Mouse (Mus musculus) embryonic facial prominence, embryonic 15.5 days (tissue): ENCODE measurements around the gene Dnajc6. TPM values are rescaled to one million over a fixed set of nuclear protein-coding genes. Genes with fewer than 3 reads are reported as not detected.

Experiments
- ATAC-seq: fragments of 200-750 bp; cut with Nextera tagmentation; 2 replicates; pipeline ENCODE4 v1.8.0; 2017; ENCODE audit warnings: low read depth, moderate TSS enrichment; ENCODE audit not compliant: insufficient number of reproducible peaks, low FRiP score, low TSS enrichment
- H3K27ac ChIP-seq: fragments of 300-500 bp; sonication (generic); replicated peaks from 2 replicates; pipeline ENCODE4 v1.5.1; 2015; ENCODE audit warnings: mild to moderate bottlenecking, inconsistent platforms
- H3K27me3 ChIP-seq: fragments of 300-500 bp; sonication (generic); 2 replicates; pipeline ENCODE4 v1.6.1; 2015; ENCODE audit warnings: inconsistent platforms
- H3K36me3 ChIP-seq: fragments of 300-500 bp; sonication (generic); 2 replicates; pipeline ENCODE4 v1.6.1; 2015; ENCODE audit warnings: mild to moderate bottlenecking, inconsistent platforms
- H3K4me1 ChIP-seq: fragments of 300-500 bp; sonication (generic); 2 replicates; pipeline ENCODE4 v1.6.1; 2015; ENCODE audit warnings: inconsistent platforms
- H3K4me2 ChIP-seq: fragments of 300-500 bp; sonication (generic); replicated peaks from 2 replicates; pipeline ENCODE4 v1.6.1; 2015; ENCODE audit warnings: mild to moderate bottlenecking, inconsistent platforms
- H3K4me3 ChIP-seq: fragments of 300-500 bp; sonication (generic); replicated peaks from 2 replicates; pipeline ENCODE4 v1.5.1; 2015; ENCODE audit warnings: mild to moderate bottlenecking, inconsistent platforms
- H3K9ac ChIP-seq: fragments of 300-500 bp; sonication (generic); 2 replicates; pipeline ENCODE4 v1.6.1; 2015; ENCODE audit warnings: inconsistent platforms
- H3K9me3 ChIP-seq: fragments of 300-500 bp; sonication (generic); replicated peaks from 2 replicates; pipeline ENCODE4 v1.6.1; 2016; ENCODE audit warnings: inconsistent platforms
- WGBS: fragments of 180-500 bp; shearing (Covaris S2); methylation state at CpG from one replicate; pipeline ENCODE4 v1.1.7; 2015; 5-methylcytosine and 5-hydroxymethylcytosine counted together
- polyA plus RNA-seq: library from polyadenylated mRNA; unstranded; fragments of >200 nt; fragmentation: Nextera tagmentation; extraction: Ambion mirVana; gene quantifications from 2 replicates; pipeline ENCODE4 v1.2.1, GENCODE M21; 2015

Dnajc6 gene
- polyA plus RNA-seq, 1 experiment from 2014 or later = 3.2 TPM

GRCm38 (mm10) chr4:101466264-101466663 lies 30.2 kb upstream of the Dnajc6 start:
- Histone ChIP-seq H3K27ac (no peak overlapping the region), H3K27me3 (no peaks in the 10 kb centered on the region), H3K4me3 (no peak overlapping the region), H3K9ac (no peak overlapping the region), H3K4me1 (no peaks in the 10 kb centered on the region), H3K4me2 (no peak overlapping the region), H3K9me3 (no peaks in the 10 kb centered on the region), H3K36me3 (no peaks in the 10 kb centered on the region)
- WGBS = 63% methylated on average over 3 of the region's 3 CpGs
- no peak for ATAC-seq

- no peak for ATAC-seq
- Histone ChIP-seq H3K4me1 (no peaks in the 10 kb centered on the region), H3K27ac (no peak overlapping the region), H3K4me2 (no peak overlapping the region), H3K4me3 (no peak overlapping the region), H3K36me3 (no peaks in the 10 kb centered on the region), H3K27me3 (no peaks in the 10 kb centered on the region), H3K9ac (no peak overlapping the region), H3K9me3 (no peaks in the 10 kb centered on the region)
- WGBS = 78% methylated on average over 5 of the region's 5 CpGs
These were observed 27.2 kb upstream of the Dnajc6 start for GRCm38 (mm10) chr4:101469242-101469641.

- no peaks in the 10 kb centered on the region for H3K36me3 ChIP-seq
- H3K27me3 ChIP-seq = no peaks in the 10 kb centered on the region
- H3K27ac ChIP-seq = no peak overlapping the region
- no peak overlapping the region for H3K4me3 ChIP-seq
- 50% methylated on average over 5 of the region's 5 CpGs for WGBS
- no peak for ATAC-seq
- H3K4me2 ChIP-seq = no peak overlapping the region
- no peaks in the 10 kb centered on the region for H3K9me3 ChIP-seq
- no peaks in the 10 kb centered on the region for H3K4me1 ChIP-seq
- no peak overlapping the region for H3K9ac ChIP-seq
These were observed 25.9 kb upstream of the Dnajc6 start for GRCm38 (mm10) chr4:101470543-101470942.

GRCm38 (mm10) chr4:101472767-101473166 lies 23.7 kb upstream of the Dnajc6 start:
- H3K4me2 ChIP-seq = no peak overlapping the region
- H3K9ac ChIP-seq = no peak overlapping the region
- no peaks in the 10 kb centered on the region for H3K27me3 ChIP-seq
- no peak for ATAC-seq
- no peaks in the 10 kb centered on the region for H3K9me3 ChIP-seq
- 82% methylated on average over 3 of the region's 3 CpGs for WGBS
- H3K4me3 ChIP-seq = no peak overlapping the region
- H3K36me3 ChIP-seq = no peaks in the 10 kb centered on the region
- no peaks in the 10 kb centered on the region for H3K4me1 ChIP-seq
- no peak overlapping the region for H3K27ac ChIP-seq

- Histone ChIP-seq H3K27me3 (no peaks in the 10 kb centered on the region), H3K4me2 (no peak overlapping the region), H3K4me3 (no peak overlapping the region), H3K36me3 (no peaks in the 10 kb centered on the region), H3K9me3 (no peaks in the 10 kb centered on the region), H3K27ac (no peak overlapping the region), H3K4me1 (no peaks in the 10 kb centered on the region), H3K9ac (no peak overlapping the region)
- no peak for ATAC-seq
- WGBS = 84% methylated on average over 8 of the region's 8 CpGs
These were observed 6.0 kb upstream of the Dnajc6 start for GRCm38 (mm10) chr4:101490320-101490917.

- 61% methylated on average over 6 of the region's 6 CpGs for WGBS
- H3K27ac ChIP-seq = no peak overlapping the region
- no peaks in the 10 kb centered on the region for H3K9me3 ChIP-seq
- no peak overlapping the region for H3K9ac ChIP-seq
- H3K4me3 ChIP-seq = no peak overlapping the region
- H3K4me2 ChIP-seq = no peak overlapping the region
- H3K27me3 ChIP-seq = peaks cover 11% of the 10 kb centered on the region
- no peaks in the 10 kb centered on the region for H3K36me3 ChIP-seq
- H3K4me1 ChIP-seq = peaks cover 10% of the 10 kb centered on the region
- ATAC-seq = no peak
These were observed 4.7 kb upstream of the Dnajc6 start for GRCm38 (mm10) chr4:101491704-101492103.

GRCm38 (mm10) chr4:101493611-101494197 lies 2.7 kb upstream of the Dnajc6 start:
- peaks cover 20% of the 10 kb centered on the region for H3K4me1 ChIP-seq
- no peak overlapping the region for H3K9ac ChIP-seq
- H3K4me3 ChIP-seq = no peak overlapping the region
- H3K4me2 ChIP-seq = no peak overlapping the region
- H3K9me3 ChIP-seq = no peaks in the 10 kb centered on the region
- no peaks in the 10 kb centered on the region for H3K36me3 ChIP-seq
- H3K27me3 ChIP-seq = peaks cover 27% of the 10 kb centered on the region
- H3K27ac ChIP-seq = no peak overlapping the region
- ATAC-seq = no peak

GRCm38 (mm10) chr4:101496188-101496533 lies 287 bp upstream of the Dnajc6 start:
- H3K4me1 ChIP-seq = peaks cover 20% of the 10 kb centered on the region
- H3K9me3 ChIP-seq = no peaks in the 10 kb centered on the region
- ATAC-seq = peak; percentile 16; the same call in 1 of the 2 replicates
- H3K9ac ChIP-seq = peak overlapping the region; percentile 21; the same call in 1 of the 2 replicates
- H3K27ac ChIP-seq = no peak overlapping the region
- peak overlapping the region; percentile 99 for H3K4me2 ChIP-seq
- no peaks in the 10 kb centered on the region for H3K36me3 ChIP-seq
- peaks cover 27% of the 10 kb centered on the region for H3K27me3 ChIP-seq
- peak overlapping the region; percentile 58 for H3K4me3 ChIP-seq
- WGBS = 1% methylated on average over 27 of the region's 28 CpGs

GRCm38 (mm10) chr4:101497336-101497735 lies 888 bp downstream of the Dnajc6 start:
- Histone ChIP-seq H3K4me1 (peaks cover 20% of the 10 kb centered on the region), H3K4me2 (peak overlapping the region; percentile 99), H3K4me3 (peak overlapping the region; percentile 58), H3K9ac (no peak overlapping the region), H3K27me3 (peaks cover 27% of the 10 kb centered on the region), H3K36me3 (no peaks in the 10 kb centered on the region), H3K27ac (no peak overlapping the region), H3K9me3 (no peaks in the 10 kb centered on the region)
- 4% methylated on average over 14 of the region's 14 CpGs for WGBS
- ATAC-seq = peak; percentile 68; the same call in 1 of the 2 replicates

GRCm38 (mm10) chr4:101504470-101505007 lies 8.1 kb downstream of the Dnajc6 start:
- no peaks in the 10 kb centered on the region for H3K9me3 ChIP-seq
- no peaks in the 10 kb centered on the region for H3K27me3 ChIP-seq
- no peak overlapping the region for H3K27ac ChIP-seq
- no peak overlapping the region for H3K4me3 ChIP-seq
- H3K4me1 ChIP-seq = peaks cover 14% of the 10 kb centered on the region
- no peaks in the 10 kb centered on the region for H3K36me3 ChIP-seq
- ATAC-seq = no peak
- no peak overlapping the region for H3K9ac ChIP-seq
- H3K4me2 ChIP-seq = no peak overlapping the region
- 72% methylated on average over 7 of the region's 7 CpGs for WGBS

GRCm38 (mm10) chr4:101505966-101506365 lies 9.5 kb downstream of the Dnajc6 start:
- H3K9ac ChIP-seq = no peak overlapping the region
- H3K4me2 ChIP-seq = no peak overlapping the region
- H3K27ac ChIP-seq = peak overlapping the region; percentile 22; the same call in 1 of the 2 replicates
- 34% methylated on average over 2 of the region's 2 CpGs for WGBS
- H3K4me3 ChIP-seq = no peak overlapping the region
- H3K36me3 ChIP-seq = no peaks in the 10 kb centered on the region
- no peaks in the 10 kb centered on the region for H3K9me3 ChIP-seq
- no peak for ATAC-seq
- H3K27me3 ChIP-seq = no peaks in the 10 kb centered on the region
- H3K4me1 ChIP-seq = peaks cover 16% of the 10 kb centered on the region

- H3K27me3 ChIP-seq = no peaks in the 10 kb centered on the region
- no peak overlapping the region for H3K9ac ChIP-seq
- H3K9me3 ChIP-seq = no peaks in the 10 kb centered on the region
- ATAC-seq = no peak
- H3K27ac ChIP-seq = no peak overlapping the region
- no peak overlapping the region for H3K4me3 ChIP-seq
- no peaks in the 10 kb centered on the region for H3K36me3 ChIP-seq
- H3K4me1 ChIP-seq = peaks cover 16% of the 10 kb centered on the region
- H3K4me2 ChIP-seq = no peak overlapping the region
These were observed 9.9 kb downstream of the Dnajc6 start for GRCm38 (mm10) chr4:101506372-101506771.
